Comparison of ENCODE assay signal across 23 mouse cellular contexts in genomic region chr5:148027985-148028384, GRCm38 (mm10).
DNase-seq lines count a peak whose midpoint lies in the region; ATAC-seq lines count a peak whose summit lies in the region.
"Had no signal": no experiment of that assay in that cellular context is flagged by ENCODE, and none has a peak within 500 bp of the region (broad histone marks: within the 10 kb centered on the region; RNA-seq: fewer than 3 reads in every experiment).

No protein-coding gene starts in this region.

- H3K27me3 ChIP-seq in liver, embryonic 12.5 days (replicated peaks), result no peaks in the 10 kb centered on the region
- H3K27me3 ChIP-seq: heart, embryonic 12.5 days; limb, embryonic 13.5 days; liver, embryonic 15.5 days; midbrain, embryonic 15.5 days had no signal

- no peaks in the 10 kb centered on the region for H3K4me1 ChIP-seq in liver, embryonic 12.5 days
- H3K4me1 ChIP-seq: liver, embryonic 15.5 days had no signal

- intact Hi-C loops in heart, postnatal 10 days (cut with DNase I), result loop anchor here (5.0 kb wide), 1 partner anchor 104 kb away; no protein-coding TSS in a partner anchor

- no peak overlapping the region for H3K27ac ChIP-seq in liver, embryonic 12.5 days
- H3K27ac ChIP-seq: hindbrain, embryonic 14.5 days; layer of hippocampus, adult 2 months; limb, embryonic 13.5 days; liver, embryonic 15.5 days; midbrain, embryonic 15.5 days had no signal

- no peaks in the 10 kb centered on the region for H3K36me3 ChIP-seq in liver, embryonic 12.5 days
- H3K36me3 ChIP-seq: heart, embryonic 12.5 days; limb, embryonic 13.5 days; liver, embryonic 15.5 days; midbrain, embryonic 15.5 days had no signal

- H3K9ac ChIP-seq in liver, embryonic 12.5 days, result no peak overlapping the region
- H3K9ac ChIP-seq: heart, embryonic 12.5 days; hindbrain, embryonic 14.5 days; limb, embryonic 13.5 days; liver, embryonic 15.5 days; midbrain, embryonic 15.5 days had no signal

- H3K4me2 ChIP-seq in liver, embryonic 12.5 days, result no peak overlapping the region
- H3K4me2 ChIP-seq: heart, embryonic 12.5 days; hindbrain, embryonic 14.5 days; limb, embryonic 13.5 days; liver, embryonic 15.5 days; midbrain, embryonic 15.5 days had no signal

- H3K9me3 ChIP-seq in liver, embryonic 12.5 days (replicated peaks), result peaks cover 10% of the 10 kb centered on the region
- H3K9me3 ChIP-seq: heart, embryonic 12.5 days; limb, embryonic 13.5 days; midbrain, embryonic 15.5 days had no signal

- peak; percentile 42 for DNase-seq in cerebellum, adult 11-12 months
- no peak for DNase-seq in cerebellum, adult 8-10 months
- peak; percentile 71 for DNase-seq in heart, adult 11 months
- DNase-seq in heart, postnatal 10 days, result no peak
- peak; percentile 84 for DNase-seq in ES-CJ7 (ENCODE audit: low read depth, low spot score)
- peak; percentile 38 for DNase-seq in mesoderm, embryonic 11.5 days (ENCODE audit: low read depth, low spot score)
- DNase-seq in ovary, postnatal 36 days (ENCODE audit: low spot score), result no peak
- DNase-seq: adrenal gland, postnatal 14 days; heart, postnatal 36 days; kidney, adult 8-10 months; kidney, postnatal 14 days; layer of hippocampus, postnatal 36 days; spleen, adult 18-20 months; thymus, adult 18-20 months had no signal

- no peak overlapping the region for H3K4me3 ChIP-seq in liver, embryonic 12.5 days
- H3K4me3 ChIP-seq: heart, embryonic 12.5 days; layer of hippocampus, adult 2 months; limb, embryonic 13.5 days; liver, embryonic 15.5 days; midbrain, embryonic 15.5 days had no signal

- 59% methylated on average over 13 of the region's 13 CpGs for WGBS in liver, embryonic 12.5 days (ENCODE audit: insufficient replicate concordance)

- ATAC-seq in liver, embryonic 12.5 days, result no peak
- ATAC-seq: CD4-positive, CD25-positive, alpha-beta regulatory T cell, adult 4 months; forebrain, embryonic 16.5 days; midbrain, embryonic 15.5 days had no signal

Comparison
In these comparisons a context has a peak if more than half of its experiments do, and no peak if none do; other contexts are left out.
1. DNase-seq: peak in cerebellum, adult 11-12 months (single experiment), heart, adult 11 months (single experiment), ES-CJ7 (single experiment) and mesoderm, embryonic 11.5 days (single experiment); none in cerebellum, adult 8-10 months (single experiment), heart, postnatal 10 days (0 of 2) and ovary, postnatal 36 days (single experiment).